Mouse (Mus musculus) CH12.LX (cell line): ENCODE data around the gene Pxn.

ENCODE experiments used
- CTCF ChIP-seq, 2 experiments: IDR thresholded peaks in 1 of 2; conservative IDR thresholded peaks in 1 of 2; 2 replicates each; pipeline ENCODE4 v1.5.1; 2011 to 2012; ENCODE audit warnings: low read depth in 2 of 2, low read length in 2 of 2, improper control_type of control experiment in 1 of 2, inconsistent platforms in 1 of 2, mild to moderate bottlenecking in 1 of 2, moderate library complexity in 1 of 2
- EP300 ChIP-seq: IDR thresholded peaks from 2 replicates; pipeline ENCODE4 v1.6.1; 2011; ENCODE audit warnings: low read length, improper control_type of control experiment
- MEF2A ChIP-seq: IDR thresholded peaks from 2 replicates; pipeline ENCODE4 v1.6.1; 2014; ENCODE audit warnings: low read depth, mild to moderate bottlenecking, inconsistent platforms, low read length, improper control_type of control experiment, borderline replicate concordance
- ZC3H11A ChIP-seq: IDR thresholded peaks from 2 replicates; pipeline ENCODE4 v1.6.1; 2012; ENCODE audit warnings: low read depth, mild to moderate bottlenecking, inconsistent platforms, low read length, improper control_type of control experiment

DNA sequence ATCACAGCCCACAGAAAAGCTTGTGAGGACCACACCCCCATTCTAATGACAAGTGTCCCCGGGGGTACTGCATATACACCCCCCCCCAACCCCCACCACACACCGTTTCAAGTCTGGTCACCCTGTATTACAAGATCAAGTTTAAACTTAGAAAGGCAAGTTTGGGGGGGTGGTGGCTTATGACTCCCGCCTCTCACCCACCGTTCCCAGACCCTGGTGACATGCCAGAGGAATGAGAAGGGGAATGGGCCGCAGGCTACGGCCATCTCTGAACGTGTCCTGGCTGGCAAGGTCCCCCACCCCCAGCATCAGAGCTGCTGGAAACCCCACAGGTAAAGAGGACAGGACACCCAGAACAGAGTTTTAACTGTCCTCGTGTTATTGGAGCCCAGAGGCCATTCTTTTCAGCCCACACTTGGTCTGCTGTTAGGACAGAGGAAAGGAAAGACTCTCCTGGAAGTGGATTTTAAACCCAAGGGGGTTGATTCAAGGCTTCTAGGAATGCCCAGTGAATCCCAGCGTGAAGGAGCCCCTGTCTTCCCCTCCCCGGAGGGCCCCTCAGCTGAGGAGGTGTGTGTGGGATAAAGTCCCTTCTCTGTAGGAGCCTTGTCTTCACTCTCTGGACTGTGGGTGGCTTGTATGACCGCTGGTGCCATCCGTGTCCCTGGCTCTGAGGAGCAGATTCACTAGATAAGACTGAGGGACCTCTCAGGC, 948 bp downstream of the Pxn start:
- TF ChIP-seq CTCF (conservative IDR thresholded peaks at IDR 0.05 in 1 of 2, IDR thresholded peaks at IDR 0.05 in 1 of 2; ENCODE audit: low read depth in 2 of 2, low read length in 2 of 2) (no peak), EP300 (no peak), MEF2A (no peak), ZC3H11A (no peak)
